Mouse (Mus musculus): Measurements from ENCODE around the gene Dpp9.
"Not testable (repeated sequence)": the region's sequence is repeated elsewhere in the genome, so short reads cannot be mapped to it uniquely, and the experiment has no call there.

Gene Dpp9

GRCm38 (mm10) chr17:56218377-56219191, at the start of gene Dpp9:
TSS of gene Dpp9 (minus strand) at chr17:56218905.
- DNase-seq (ENCODE audit: low spot score) = peak; percentile 76

GRCm38 (mm10) chr17:56266271-56266670, 47.6 kb upstream of the Dpp9 start:
- no peak for DNase-seq (ENCODE audit: low spot score)

- no peak for DNase-seq (ENCODE audit: low spot score)
These were observed 47.2 kb upstream of the Dpp9 start for GRCm38 (mm10) chr17:56265869-56266268.

- DNase-seq (ENCODE audit: low spot score) = no peak
These were observed 46.3 kb upstream of the Dpp9 start for GRCm38 (mm10) chr17:56265011-56265410.

- peak; percentile 64 for DNase-seq (ENCODE audit: low spot score)
These were observed 45.3 kb upstream of the Dpp9 start for GRCm38 (mm10) chr17:56264020-56264419.

GRCm38 (mm10) chr17:56262645-56263094, 44.0 kb upstream of the Dpp9 start:
- no peak for DNase-seq (ENCODE audit: low spot score)

- DNase-seq (ENCODE audit: low spot score) = no peak
These were observed 42.5 kb upstream of the Dpp9 start for GRCm38 (mm10) chr17:56261166-56261565.

- no peak for DNase-seq (ENCODE audit: low spot score)
These were observed 40.8 kb upstream of the Dpp9 start for GRCm38 (mm10) chr17:56259301-56260037.

- not testable (repeated sequence) for DNase-seq (ENCODE audit: low spot score)
These were observed 40.1 kb upstream of the Dpp9 start for GRCm38 (mm10) chr17:56258812-56259211.

- not testable (repeated sequence) for DNase-seq (ENCODE audit: low spot score)
These were observed 39.6 kb upstream of the Dpp9 start for GRCm38 (mm10) chr17:56258269-56258668.

GRCm38 (mm10) chr17:56257181-56257894, 38.6 kb upstream of the Dpp9 start:
- DNase-seq (ENCODE audit: low spot score) = no peak

- peak; percentile 68 for DNase-seq (ENCODE audit: low spot score)
These were observed 37.7 kb upstream of the Dpp9 start, which contains the start of gene Fem1a for GRCm38 (mm10) chr17:56256239-56256881. TSS of gene Fem1a (plus strand) at chr17:56256810.

GRCm38 (mm10) chr17:56255863-56256238, 37.1 kb upstream of the Dpp9 start:
- DNase-seq (ENCODE audit: low spot score) = peak; percentile 99

- DNase-seq (ENCODE audit: low spot score) = no peak
These were observed 36.7 kb upstream of the Dpp9 start for GRCm38 (mm10) chr17:56255429-56255828.

- DNase-seq (ENCODE audit: low spot score) = no peak
These were observed 36.0 kb upstream of the Dpp9 start for GRCm38 (mm10) chr17:56254695-56255094.

- DNase-seq (ENCODE audit: low spot score) = peak; percentile 59
These were observed 32.6 kb upstream of the Dpp9 start for GRCm38 (mm10) chr17:56251136-56251829.

GRCm38 (mm10) chr17:56245608-56246007, 26.9 kb upstream of the Dpp9 start:
- no peak for DNase-seq (ENCODE audit: low spot score)

GRCm38 (mm10) chr17:56241541-56242401, 23.1 kb upstream of the Dpp9 start:
- DNase-seq (ENCODE audit: low spot score) = peak; percentile 88

- DNase-seq (ENCODE audit: low spot score) = no peak
These were observed 15.2 kb upstream of the Dpp9 start for GRCm38 (mm10) chr17:56233818-56234469.

GRCm38 (mm10) chr17:56233389-56233788, 14.7 kb upstream of the Dpp9 start:
- no peak for DNase-seq (ENCODE audit: low spot score)
